Comparison of ENCODE assay signal across 16 mouse cellular contexts in the genomic region with DNA sequence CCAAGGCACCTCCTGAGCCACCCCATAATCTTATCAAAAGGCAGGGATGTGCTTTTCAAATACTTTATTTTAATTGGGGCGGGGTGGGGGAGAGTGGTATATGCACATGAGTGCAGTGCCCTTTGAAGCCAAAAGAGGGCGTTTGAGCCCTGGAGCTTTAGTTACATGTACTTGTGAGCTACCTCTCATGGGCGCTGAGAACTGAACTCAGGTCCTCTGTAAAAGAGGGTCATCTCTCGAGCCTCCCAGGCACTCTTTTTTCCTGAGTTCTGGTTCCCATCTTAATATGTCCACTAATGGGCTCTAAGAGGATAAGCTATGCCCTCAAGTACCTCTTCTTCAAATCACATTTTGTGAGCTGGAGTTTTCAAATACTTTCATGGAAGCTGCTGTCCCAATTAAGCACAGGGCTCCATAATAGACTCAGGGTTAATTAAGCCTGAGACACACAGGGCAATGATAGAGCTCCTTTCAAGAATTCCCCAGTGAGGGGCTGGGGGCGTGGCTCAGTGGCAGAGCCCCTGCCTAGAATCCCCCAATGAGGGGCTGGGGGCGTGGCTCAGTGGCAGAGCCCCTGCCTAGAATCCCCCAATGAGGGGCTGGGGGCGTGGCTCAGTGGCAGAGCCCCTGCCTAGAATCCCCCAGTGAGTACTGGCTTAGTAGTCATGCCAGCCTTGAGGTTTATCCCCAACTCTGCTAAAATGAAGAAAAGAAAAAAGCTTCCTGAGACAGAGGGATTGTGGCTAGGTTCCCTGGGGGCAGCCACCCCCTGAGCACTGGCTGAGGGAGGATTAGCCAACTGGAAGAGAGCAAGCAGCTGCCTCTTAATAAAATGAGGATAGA. TPM values are rescaled to one million over a fixed set of nuclear protein-coding genes. Genes with fewer than 3 reads are reported as not detected.
DNase-seq lines count a peak whose midpoint lies in the region; ATAC-seq and TF ChIP-seq lines count a peak whose summit lies in the region.
"Had no signal": no experiment of that assay in that cellular context is flagged by ENCODE, and none has a peak within 500 bp of the region (broad histone marks: within the 10 kb centered on the region; RNA-seq: fewer than 3 reads in every experiment).

No protein-coding gene starts in this region.

- H3K36me3 ChIP-seq in forebrain, embryonic 10.5 days (replicated peaks): no peaks in the 10 kb centered on the region
- H3K36me3 ChIP-seq in hindbrain, embryonic 16.5 days (ENCODE audit: control insufficient read depth, insufficient read depth, low read length): no peaks in the 10 kb centered on the region
- H3K36me3 ChIP-seq in neural tube, embryonic 13.5 days: no peaks in the 10 kb centered on the region
- H3K36me3 ChIP-seq: G1E; liver, embryonic 12.5 days had no signal

- ATAC-seq in hindbrain, embryonic 16.5 days: peak; percentile 34; the same call in 1 of the 2 replicates
- ATAC-seq in neural tube, embryonic 13.5 days (ENCODE audit: low read depth): peak; percentile 45; the same call in 1 of the 2 replicates
- ATAC-seq: liver, embryonic 12.5 days had no signal

- 36% methylated on average over 7 of the region's 7 CpGs for WGBS in forebrain, embryonic 10.5 days
- WGBS in hindbrain, embryonic 16.5 days: 63% methylated on average over 5 of the region's 7 CpGs
- WGBS in neural tube, embryonic 13.5 days: 40% methylated on average over 7 of the region's 7 CpGs

- TF ChIP-seq CTCF in layer of hippocampus, adult 2 months (conservative IDR thresholded peaks at IDR 0.05): peak; percentile 27

- H3K9me3 ChIP-seq in forebrain, embryonic 10.5 days: peaks cover 4% of the 10 kb centered on the region; the same call in 1 of the 2 replicates
- no peaks in the 10 kb centered on the region for H3K9me3 ChIP-seq in hindbrain, embryonic 16.5 days (ENCODE audit: control insufficient read depth, low read length)
- no peaks in the 10 kb centered on the region for H3K9me3 ChIP-seq in neural tube, embryonic 13.5 days
- H3K9me3 ChIP-seq: G1E; liver, embryonic 12.5 days had no signal

- H3K4me3 ChIP-seq in layer of hippocampus, adult 2 months: no peak overlapping the region
- no peak overlapping the region for H3K4me3 ChIP-seq in forebrain, embryonic 10.5 days
- no peak overlapping the region for H3K4me3 ChIP-seq in hindbrain, embryonic 16.5 days (ENCODE audit: low read length)
- no peak overlapping the region for H3K4me3 ChIP-seq in neural tube, embryonic 13.5 days
- H3K4me3 ChIP-seq: liver, embryonic 12.5 days had no signal

- H3K27ac ChIP-seq in layer of hippocampus, adult 2 months: peak overlapping the region; percentile 43; the same call in 1 of the 2 replicates
- H3K27ac ChIP-seq in forebrain, embryonic 10.5 days: peak overlapping the region; percentile 40; the same call in 1 of the 2 replicates
- H3K27ac ChIP-seq in hindbrain, embryonic 16.5 days (ENCODE audit: low read depth, low read length): no peak overlapping the region
- peak overlapping the region; percentile 7; the same call in 1 of the 2 replicates for H3K27ac ChIP-seq in neural tube, embryonic 13.5 days (replicated peaks)
- H3K27ac ChIP-seq: liver, embryonic 12.5 days had no signal

- peaks cover 38% of the 10 kb centered on the region for H3K4me1 ChIP-seq in forebrain, embryonic 10.5 days
- H3K4me1 ChIP-seq in hindbrain, embryonic 16.5 days (ENCODE audit: control insufficient read depth, insufficient read depth, low read depth, low read length): no peaks in the 10 kb centered on the region
- peaks cover 26% of the 10 kb centered on the region for H3K4me1 ChIP-seq in neural tube, embryonic 13.5 days (replicated peaks)
- H3K4me1 ChIP-seq: liver, embryonic 12.5 days had no signal

- no peak for DNase-seq in layer of hippocampus, adult 2 months (ENCODE audit: low spot score in 2 of 2)
- no peak for DNase-seq in layer of hippocampus, adult 9-10 months (ENCODE audit: low spot score)
- no peak for DNase-seq in forebrain, embryonic 10.5 days (ENCODE audit: extremely low spot score, low spot score)
- DNase-seq in yolk sac, embryonic 10.5 days (ENCODE audit: low spot score): no peak
- no peak for DNase-seq in spleen, adult 18-20 months
- no peak for DNase-seq in kidney, postnatal 4 days
- DNase-seq: adrenal gland, postnatal 14 days; embryo, embryonic 11 days; heart, postnatal 4 days; kidney, adult 9 months; layer of hippocampus, postnatal 36 days; lung, postnatal 10 days had no signal

- H3K27me3 ChIP-seq in forebrain, embryonic 10.5 days (ENCODE audit: poor library complexity, severe bottlenecking): peaks cover 42% of the 10 kb centered on the region
- no peaks in the 10 kb centered on the region for H3K27me3 ChIP-seq in hindbrain, embryonic 16.5 days (replicated peaks; ENCODE audit: control insufficient read depth, insufficient read depth, low read length)
- no peaks in the 10 kb centered on the region for H3K27me3 ChIP-seq in neural tube, embryonic 13.5 days
- H3K27me3 ChIP-seq: liver, embryonic 12.5 days had no signal

- H3K4me2 ChIP-seq in hindbrain, embryonic 16.5 days (ENCODE audit: low read length): no peak overlapping the region
- H3K4me2 ChIP-seq in neural tube, embryonic 13.5 days: no peak overlapping the region
- H3K4me2 ChIP-seq: liver, embryonic 12.5 days had no signal

- no peak overlapping the region for H3K9ac ChIP-seq in hindbrain, embryonic 16.5 days (ENCODE audit: low read depth, low read length)
- H3K9ac ChIP-seq in neural tube, embryonic 13.5 days: no peak overlapping the region
- H3K9ac ChIP-seq: liver, embryonic 12.5 days had no signal

RNA-seq across cellular contexts. Expression of a gene that starts 29.9 kb away (rescaled TPM):
- 10 to 100 TPM; 32.8 to 34.0 TPM for total RNA-seq in layer of hippocampus, adult 2 months (2021)
- polyA plus RNA-seq in forebrain, embryonic 10.5 days (2016; fragmentation: Nextera tagmentation; extraction: Ambion mirVana): 86.3 and 86.4 TPM in 2 replicates
- 70.6 and 76.1 TPM in 2 replicates for polyA plus RNA-seq in hindbrain, embryonic 16.5 days (2015; fragmentation: Nextera tagmentation; extraction: Ambion mirVana)
- 55.4 and 58.9 TPM in 2 replicates for polyA plus RNA-seq in neural tube, embryonic 13.5 days (2015; fragmentation: Nextera tagmentation; extraction: Ambion mirVana)

RNA-seq across cellular contexts. Expression of a gene that starts 37.2 kb away (rescaled TPM):
- 10 to 100 TPM; 25.5 to 27.7 TPM for total RNA-seq in layer of hippocampus, adult 2 months (2021)
- polyA plus RNA-seq in forebrain, embryonic 10.5 days (2016; fragmentation: Nextera tagmentation; extraction: Ambion mirVana): 18.4 and 19.0 TPM in 2 replicates
- 14.6 and 15.6 TPM in 2 replicates for polyA plus RNA-seq in hindbrain, embryonic 16.5 days (2015; fragmentation: Nextera tagmentation; extraction: Ambion mirVana)
- 16.0 and 16.2 TPM in 2 replicates for polyA plus RNA-seq in neural tube, embryonic 13.5 days (2015; fragmentation: Nextera tagmentation; extraction: Ambion mirVana)

RNA-seq across cellular contexts. Expression of a gene that starts 39.1 kb away (rescaled TPM):
- total RNA-seq in layer of hippocampus, adult 2 months (2021): 100 to 1,000 TPM; 277 to 326 TPM
- polyA plus RNA-seq in forebrain, embryonic 10.5 days (2016; fragmentation: Nextera tagmentation; extraction: Ambion mirVana): 356 and 383 TPM in 2 replicates
- 428 and 459 TPM in 2 replicates for polyA plus RNA-seq in hindbrain, embryonic 16.5 days (2015; fragmentation: Nextera tagmentation; extraction: Ambion mirVana)
- 479 and 545 TPM in 2 replicates for polyA plus RNA-seq in neural tube, embryonic 13.5 days (2015; fragmentation: Nextera tagmentation; extraction: Ambion mirVana)
